Mouse (Mus musculus) hindbrain, embryonic 10.5 days (tissue): ENCODE measurements around the gene Depp1. TPM values are rescaled to one million over a fixed set of nuclear protein-coding genes. Genes with fewer than 3 reads are reported as not detected.
A peak's percentile ranks its signal among the peaks of the same experiment; 100 is the strongest.

ENCODE experiments used
- DNase-seq: peaks from one replicate; pipeline ENCODE4 v3.0.0-alpha.2; 2017; ENCODE audit warnings: low spot score
- H3K27ac ChIP-seq: fragments of 300-500 bp; sonication (generic); 2 replicates; pipeline ENCODE4 v1.5.1; 2016; ENCODE audit warnings: mild to moderate bottlenecking, moderate library complexity
- H3K27me3 ChIP-seq: fragments of 300-500 bp; sonication (generic); 2 replicates; pipeline ENCODE4 v1.6.1; 2016; ENCODE audit warnings: mild to moderate bottlenecking; ENCODE audit not compliant: poor library complexity, insufficient read depth, severe bottlenecking
- H3K36me3 ChIP-seq: fragments of 300-500 bp; sonication (generic); 2 replicates; pipeline ENCODE4 v1.6.1; 2016; ENCODE audit warnings: mild to moderate bottlenecking, moderate library complexity
- H3K4me1 ChIP-seq: fragments of 300-500 bp; sonication (generic); replicated peaks from 2 replicates; pipeline ENCODE4 v1.6.1; 2016; ENCODE audit warnings: mild to moderate bottlenecking
- H3K4me3 ChIP-seq: fragments of 300-500 bp; sonication (generic); 2 replicates; pipeline ENCODE4 v1.5.1; 2016; ENCODE audit warnings: mild to moderate bottlenecking, moderate library complexity
- H3K9me3 ChIP-seq: fragments of 300-500 bp; sonication (generic); 2 replicates; pipeline ENCODE4 v1.6.1; 2016; ENCODE audit warnings: mild to moderate bottlenecking, moderate library complexity
- WGBS: fragments of 180-500 bp; shearing (Covaris S2); methylation state at CpG from one replicate; pipeline ENCODE4 v1.1.7; 2016; 5-methylcytosine and 5-hydroxymethylcytosine counted together
- polyA plus RNA-seq: library from polyadenylated mRNA; unstranded; fragments of >200 nt; fragmentation: Nextera tagmentation; extraction: Ambion mirVana; gene quantifications from 2 replicates; pipeline ENCODE4 v1.2.1, GENCODE M21; 2016

Gene Depp1
- polyA plus RNA-seq, 1 experiment from 2014 or later: 14.7 TPM

DNA sequence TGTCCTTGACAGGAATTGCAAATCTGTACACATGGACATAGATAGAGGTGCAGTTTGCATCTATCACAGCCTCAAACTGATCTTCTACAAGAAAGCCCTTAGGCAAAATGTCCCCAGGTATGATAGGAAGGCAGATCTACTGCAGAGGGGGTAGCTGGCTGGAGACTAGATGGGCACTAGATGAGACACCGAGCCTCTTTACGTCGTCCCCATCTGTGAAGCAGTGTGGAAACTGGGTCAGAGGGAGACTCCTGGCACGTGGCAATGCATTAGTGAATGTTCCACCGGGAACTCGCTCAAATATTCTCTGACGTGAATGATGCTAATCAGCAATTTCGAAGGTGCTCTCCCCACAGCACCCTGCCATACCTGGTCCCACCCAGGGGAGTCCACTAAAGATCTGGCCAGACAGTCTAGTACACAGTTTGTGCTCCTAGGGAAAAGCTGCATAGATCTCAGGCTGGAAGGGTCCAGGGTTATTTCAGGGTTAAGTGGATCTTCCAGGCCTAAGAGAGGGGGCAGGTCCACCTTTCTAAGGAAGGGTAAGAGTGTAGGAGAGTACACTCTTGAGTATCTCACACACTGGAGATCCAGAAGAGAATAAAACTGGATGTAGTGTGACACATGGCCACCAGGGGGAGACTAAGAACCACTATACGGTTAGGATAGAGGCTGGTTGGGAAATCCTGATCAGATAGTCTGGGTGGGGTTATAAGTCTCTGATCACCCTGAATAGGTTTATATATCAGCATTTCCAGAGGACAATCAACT, 3.5 kb downstream of the Depp1 start:
- DNase-seq: peak; percentile 71
- Histone ChIP-seq H3K9me3 (no peaks in the 10 kb centered on the region), H3K36me3 (peaks cover 54% of the 10 kb centered on the region), H3K27ac (0 out of 2 replicates have a peak overlapping the region, but pooled peaks have one; percentile 5), H3K27me3 (no peaks in the 10 kb centered on the region), H3K4me1 (peaks cover 18% of the 10 kb centered on the region), H3K4me3 (no peak overlapping the region)
- WGBS: 66% methylated on average over 9 of the region's 9 CpGs

DNA sequence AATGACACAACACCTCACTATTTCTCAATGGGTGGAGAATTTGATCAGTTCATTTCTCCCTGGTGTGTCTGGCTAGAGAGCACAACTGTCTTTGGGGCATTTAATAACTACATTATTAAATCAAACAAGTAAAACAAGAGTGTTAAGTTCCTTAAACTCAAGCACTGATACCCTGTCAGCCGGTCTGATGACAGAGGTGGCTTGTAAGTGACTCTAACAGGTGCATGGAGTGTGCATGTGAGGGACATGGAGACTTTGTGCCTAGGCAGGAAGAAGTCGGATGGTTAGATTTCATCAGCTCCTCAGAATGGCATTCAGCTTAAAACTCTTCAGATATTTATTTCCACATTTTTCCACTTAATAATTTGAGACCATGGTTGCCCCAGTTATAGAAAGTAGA, 13.0 kb downstream of the Depp1 start:
- no peak overlapping the region for H3K4me3 ChIP-seq

DNA sequence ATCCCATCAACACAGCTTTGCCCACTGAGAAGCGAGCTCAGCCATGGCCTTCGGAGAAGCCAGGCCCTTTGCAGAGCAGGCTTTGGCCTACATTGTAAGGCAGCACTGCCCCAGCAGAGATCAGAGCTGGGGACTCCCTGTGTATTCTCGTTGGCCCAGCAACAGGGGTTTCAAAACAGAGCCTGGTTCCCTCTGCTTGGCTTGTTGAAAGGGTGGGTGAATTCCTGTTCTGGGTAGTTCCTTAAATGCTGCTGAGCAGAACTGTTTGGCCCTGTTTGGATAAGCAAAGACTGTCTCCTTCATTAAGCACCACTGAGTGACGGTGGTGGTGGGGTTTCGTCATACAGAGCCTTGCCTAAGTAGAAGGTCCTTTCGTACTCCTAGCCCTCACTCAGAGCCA, 13.6 kb downstream of the Depp1 start:
- H3K27me3 ChIP-seq: no peaks in the 10 kb centered on the region
- 75% methylated on average over 6 of the region's 6 CpGs for WGBS
- peaks cover 17% of the 10 kb centered on the region for H3K36me3 ChIP-seq
- peak overlapping the region; percentile 65 for H3K27ac ChIP-seq
- DNase-seq: no peak
- H3K9me3 ChIP-seq: no peaks in the 10 kb centered on the region
- peaks cover 54% of the 10 kb centered on the region for H3K4me1 ChIP-seq
- no peak overlapping the region for H3K4me3 ChIP-seq

More for the DNA sequence above, 13.0 kb downstream of the Depp1 start:
- Histone ChIP-seq H3K4me1 (peaks cover 47% of the 10 kb centered on the region), H3K27ac (no peak overlapping the region), H3K9me3 (no peaks in the 10 kb centered on the region), H3K27me3 (no peaks in the 10 kb centered on the region), H3K36me3 (peaks cover 19% of the 10 kb centered on the region)
- 89% methylated on average over 2 of the region's 2 CpGs for WGBS
- no peak for DNase-seq

DNA sequence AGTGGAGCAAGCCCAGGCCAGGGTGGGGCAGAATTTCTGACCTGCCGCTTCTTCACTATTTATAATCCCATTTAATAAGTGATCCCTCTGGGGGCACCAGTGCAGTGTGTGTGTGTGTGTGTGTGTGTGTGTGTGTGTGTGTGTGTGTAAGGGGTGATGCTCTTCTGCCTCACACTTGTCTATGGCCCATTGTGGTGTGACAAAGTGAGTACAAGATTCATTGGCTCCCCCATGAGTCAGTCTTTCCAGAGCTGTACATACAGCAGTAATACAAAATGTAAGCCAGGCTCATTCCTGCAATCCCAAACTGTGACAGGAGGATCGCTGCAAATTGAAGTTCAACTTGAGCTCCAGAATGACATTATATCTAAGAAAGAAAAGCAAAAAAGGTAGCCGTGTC, 14.4 kb downstream of the Depp1 start:
- WGBS: 83% methylated on average over 3 of the region's 3 CpGs
- no peaks in the 10 kb centered on the region for H3K27me3 ChIP-seq
- no peak for DNase-seq
- peaks cover 9% of the 10 kb centered on the region for H3K36me3 ChIP-seq
- H3K9me3 ChIP-seq: no peaks in the 10 kb centered on the region
- no peak overlapping the region for H3K4me3 ChIP-seq
- H3K27ac ChIP-seq: peak overlapping the region; percentile 65
- H3K4me1 ChIP-seq: peaks cover 62% of the 10 kb centered on the region

DNA sequence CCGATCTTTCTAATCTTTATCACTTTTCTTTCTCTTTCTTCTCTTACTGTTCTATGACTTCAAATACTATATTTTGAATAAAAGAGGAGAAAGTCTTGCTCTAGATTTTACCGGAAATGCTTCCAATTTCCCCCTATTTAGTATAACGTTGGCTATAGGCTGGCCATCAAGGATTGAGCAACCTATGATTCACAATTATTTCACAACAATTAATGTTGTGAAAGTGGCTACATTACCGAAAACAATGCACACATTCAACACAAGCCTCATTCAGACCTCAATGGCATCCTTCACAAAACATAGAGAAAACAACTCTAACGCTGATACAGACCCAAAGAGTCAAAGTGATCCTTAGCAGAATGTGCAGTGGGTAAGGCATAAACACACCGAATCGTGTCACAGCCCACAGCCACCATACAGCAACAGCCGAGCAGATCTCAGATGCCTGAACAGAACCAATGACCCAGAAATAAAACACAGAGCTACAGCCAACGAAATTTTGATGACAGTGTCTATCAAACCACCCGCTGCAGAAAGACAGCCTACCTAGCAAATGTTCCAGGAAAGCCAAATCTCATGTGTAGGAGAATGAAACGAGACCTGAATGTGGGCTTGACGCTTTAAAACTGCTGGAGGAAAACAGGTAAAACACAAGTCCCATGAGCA, 15.8 kb downstream of the Depp1 start:
- WGBS: 69% methylated on average over 12 of the region's 12 CpGs
- no peak overlapping the region for H3K4me3 ChIP-seq
- H3K4me1 ChIP-seq: peaks cover 75% of the 10 kb centered on the region
- 0 out of 2 replicates have a peak, but pooled peaks cover 2% of the 10 kb centered on the region for H3K27me3 ChIP-seq
- H3K36me3 ChIP-seq: no peaks in the 10 kb centered on the region
- H3K9me3 ChIP-seq: no peaks in the 10 kb centered on the region
- H3K27ac ChIP-seq: peak overlapping the region; percentile 89
- no peak for DNase-seq

DNA sequence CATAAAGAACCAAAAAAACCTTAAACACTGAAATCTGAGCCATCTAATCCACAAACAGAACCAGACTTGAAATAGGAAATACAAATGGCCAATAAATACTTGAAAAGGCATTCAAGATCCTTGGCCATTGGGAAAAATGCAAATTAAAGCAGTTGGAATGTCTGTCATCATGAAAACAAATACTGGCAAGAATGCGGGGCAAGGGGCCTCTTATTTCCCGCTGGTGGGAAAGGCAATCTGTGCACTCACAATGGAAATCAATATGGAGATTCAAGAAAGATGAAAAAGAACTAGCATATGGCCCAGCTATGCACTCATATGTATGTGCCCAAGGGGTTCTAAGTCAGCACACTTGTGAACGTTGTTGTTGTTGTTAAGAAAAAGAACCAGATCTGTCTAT, 16.5 kb downstream of the Depp1 start:
- WGBS: 25% methylated on average over 3 of the region's 3 CpGs
- H3K36me3 ChIP-seq: no peaks in the 10 kb centered on the region
- H3K27me3 ChIP-seq: peaks cover 8% of the 10 kb centered on the region
- peaks cover 82% of the 10 kb centered on the region for H3K4me1 ChIP-seq
- peak overlapping the region; percentile 89 for H3K27ac ChIP-seq
- no peak for DNase-seq
- H3K4me3 ChIP-seq: peak overlapping the region; percentile 11; the same call in 1 of the 2 replicates
- no peaks in the 10 kb centered on the region for H3K9me3 ChIP-seq

DNA sequence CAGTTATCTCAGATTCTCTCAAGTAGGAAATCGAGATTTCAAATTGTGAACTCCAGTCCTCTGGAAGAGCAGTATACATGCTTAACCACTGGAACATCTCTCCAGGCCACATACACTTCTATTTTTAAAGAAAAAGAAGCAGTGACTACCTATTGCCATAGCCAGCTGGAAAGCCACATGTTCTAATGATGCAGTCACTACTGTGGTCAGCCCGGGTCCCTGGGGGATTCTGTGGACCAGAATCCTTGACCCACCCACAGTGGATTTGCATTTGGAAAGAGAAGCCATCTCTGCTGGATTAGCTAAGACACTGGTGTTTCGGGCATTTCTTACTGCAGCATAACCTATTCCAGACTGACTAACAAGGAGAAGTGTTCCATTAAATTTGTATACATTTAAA, 17.0 kb downstream of the Depp1 start:
- Histone ChIP-seq H3K36me3 (no peaks in the 10 kb centered on the region), H3K27me3 (peaks cover 13% of the 10 kb centered on the region), H3K27ac (peak overlapping the region; percentile 89), H3K9me3 (no peaks in the 10 kb centered on the region), H3K4me3 (peak overlapping the region; percentile 11; the same call in 1 of the 2 replicates), H3K4me1 (peaks cover 87% of the 10 kb centered on the region)
- no peak for DNase-seq
- 65% methylated on average over 3 of the region's 3 CpGs for WGBS

DNA sequence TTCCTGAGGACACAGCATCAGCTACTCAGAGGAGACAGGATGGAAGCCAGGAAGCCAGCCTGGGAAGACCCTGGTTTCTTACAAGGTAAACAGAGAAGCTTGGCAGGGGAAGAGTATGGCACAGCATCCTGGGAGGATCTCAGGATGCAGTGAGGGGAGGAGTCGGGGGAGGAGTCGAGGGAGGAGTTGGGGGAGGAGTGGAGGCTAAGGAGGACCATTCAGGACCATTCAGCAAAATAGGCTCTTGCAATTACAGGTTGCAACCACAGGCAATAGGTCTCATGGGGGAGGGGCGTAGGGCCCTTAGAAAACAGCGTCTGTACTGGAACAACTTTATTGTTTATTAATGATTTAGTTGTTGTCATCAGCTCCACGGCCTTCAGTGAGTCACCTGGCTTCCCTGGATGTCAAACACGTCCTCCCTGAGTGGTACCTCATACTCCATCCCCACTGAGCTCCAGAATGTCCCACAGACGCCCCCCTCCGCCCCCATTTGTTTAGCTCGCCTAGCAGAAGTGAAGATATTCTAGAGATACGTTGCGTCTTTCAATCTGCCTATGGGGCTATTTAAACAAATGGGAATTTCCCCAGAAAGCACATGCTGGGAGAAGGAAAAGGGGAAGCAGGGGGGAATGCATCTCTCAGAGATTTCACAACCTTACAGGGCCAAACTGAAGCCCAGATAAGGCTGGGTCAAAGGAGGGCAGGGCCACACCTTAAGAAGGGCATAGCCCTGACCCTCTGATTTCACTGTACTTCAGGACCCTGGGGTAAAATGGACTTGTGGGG, 18.5 kb downstream of the Depp1 start:
- Histone ChIP-seq H3K4me3 (no peak overlapping the region), H3K27me3 (peaks cover 22% of the 10 kb centered on the region), H3K27ac (peak overlapping the region; percentile 89), H3K4me1 (peaks cover 99% of the 10 kb centered on the region), H3K9me3 (no peaks in the 10 kb centered on the region), H3K36me3 (no peaks in the 10 kb centered on the region)
- 40% methylated on average over 11 of the region's 11 CpGs for WGBS
- no peak for DNase-seq

DNA sequence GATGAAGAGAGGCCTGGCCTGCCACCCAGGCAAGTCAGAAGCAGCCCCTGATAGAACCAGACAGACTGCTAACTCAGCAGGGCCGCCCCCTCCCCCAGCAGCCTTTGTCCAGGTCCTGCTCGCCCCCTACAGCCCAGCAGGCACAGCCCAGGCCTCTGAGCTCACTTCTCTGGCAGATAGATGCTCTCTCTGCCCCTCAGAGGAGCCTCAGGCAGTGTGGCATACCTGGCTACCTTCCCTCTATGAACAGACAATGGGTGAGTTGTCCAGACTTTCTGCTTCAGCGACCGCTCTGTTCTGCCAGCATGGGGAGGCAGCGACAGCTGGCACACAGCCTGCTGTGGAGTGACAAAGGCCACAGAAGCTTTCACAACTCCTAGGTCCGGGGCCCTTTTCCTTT, 19.7 kb downstream of the Depp1 start:
- peak; percentile 63 for DNase-seq
- peaks cover 26% of the 10 kb centered on the region for H3K27me3 ChIP-seq
- no peaks in the 10 kb centered on the region for H3K9me3 ChIP-seq
- peak overlapping the region; percentile 69 for H3K4me3 ChIP-seq
- peaks cover 99% of the 10 kb centered on the region for H3K4me1 ChIP-seq
- 15% methylated on average over 6 of the region's 6 CpGs for WGBS
- peak overlapping the region; percentile 89 for H3K27ac ChIP-seq
- H3K36me3 ChIP-seq: no peaks in the 10 kb centered on the region

DNA sequence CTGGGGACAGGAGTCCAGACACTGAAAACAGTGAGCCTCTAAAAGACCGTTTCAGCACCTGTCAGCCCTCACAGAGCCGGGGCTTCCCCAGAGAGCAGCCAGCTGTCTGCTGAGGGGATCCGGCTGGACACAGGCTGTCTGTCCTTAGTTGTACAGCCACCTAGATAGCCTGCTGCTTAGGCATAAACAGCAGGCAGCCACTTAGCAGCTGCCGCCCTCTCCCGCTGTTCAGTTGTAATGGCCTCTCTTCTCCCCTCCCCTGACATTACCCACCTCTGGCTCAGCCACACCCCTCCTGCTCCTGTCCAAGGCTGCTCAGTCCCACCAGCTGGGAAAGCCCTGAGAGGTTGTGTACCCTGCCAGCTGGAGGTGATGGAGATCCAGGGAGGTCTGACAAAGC, 20.6 kb downstream of the Depp1 start:
- H3K27me3 ChIP-seq: peaks cover 34% of the 10 kb centered on the region
- H3K4me1 ChIP-seq: peaks cover 92% of the 10 kb centered on the region
- peak overlapping the region; percentile 89 for H3K27ac ChIP-seq
- H3K9me3 ChIP-seq: no peaks in the 10 kb centered on the region
- H3K36me3 ChIP-seq: no peaks in the 10 kb centered on the region
- H3K4me3 ChIP-seq: peak overlapping the region; percentile 69
- peak; percentile 71 for DNase-seq
- WGBS: 6% methylated on average over 5 of the region's 5 CpGs

DNA sequence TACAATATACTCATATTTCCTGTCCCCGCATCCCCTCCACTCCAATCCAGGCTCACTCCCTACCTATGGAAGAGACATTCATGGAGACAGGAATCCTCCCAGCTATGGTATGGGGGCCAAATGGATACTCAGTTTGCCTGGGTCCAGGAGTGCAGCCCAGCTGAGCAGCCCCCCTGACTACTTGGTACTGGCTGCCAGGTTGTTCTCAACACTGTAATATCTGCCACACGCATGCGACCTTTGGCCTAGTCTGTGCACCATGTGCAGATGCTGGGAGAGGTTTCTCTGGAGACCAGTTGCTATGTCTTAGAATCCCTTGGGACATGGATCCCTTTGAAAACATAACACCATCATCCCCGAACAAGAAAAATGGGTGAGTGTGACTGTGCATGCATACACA, 21.4 kb downstream of the Depp1 start:
- no peak for DNase-seq
- Histone ChIP-seq H3K27me3 (peaks cover 34% of the 10 kb centered on the region), H3K9me3 (no peaks in the 10 kb centered on the region), H3K4me3 (peak overlapping the region; percentile 69), H3K36me3 (no peaks in the 10 kb centered on the region), H3K27ac (peak overlapping the region; percentile 89), H3K4me1 (peaks cover 89% of the 10 kb centered on the region)
- 67% methylated on average over 4 of the region's 4 CpGs for WGBS

DNA sequence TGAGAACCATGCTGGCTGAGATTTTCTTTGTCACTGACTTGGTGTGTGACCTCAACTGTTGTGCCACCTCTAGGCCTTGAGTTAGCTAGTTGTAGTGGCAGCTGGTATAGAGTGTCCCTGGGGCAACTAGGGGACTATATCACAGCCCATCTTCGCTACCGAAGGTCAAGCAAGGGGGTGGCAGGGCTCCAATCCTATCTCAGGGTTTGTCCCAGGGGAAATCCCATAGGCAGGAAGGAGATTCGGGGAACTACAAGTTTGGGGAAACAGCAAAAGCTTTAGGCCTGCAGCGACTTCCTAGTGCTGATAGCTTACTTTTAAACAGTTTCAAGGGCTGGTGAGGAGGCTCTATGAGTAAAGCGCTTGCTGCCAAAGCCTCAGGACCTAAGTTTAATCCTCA, 21.9 kb downstream of the Depp1 start:
- H3K4me1 ChIP-seq: peaks cover 88% of the 10 kb centered on the region
- H3K27me3 ChIP-seq: peaks cover 34% of the 10 kb centered on the region
- H3K9me3 ChIP-seq: no peaks in the 10 kb centered on the region
- H3K4me3 ChIP-seq: peak overlapping the region; percentile 69
- WGBS: 55% methylated on average over 5 of the region's 5 CpGs
- H3K36me3 ChIP-seq: no peaks in the 10 kb centered on the region
- DNase-seq: no peak
- peak overlapping the region; percentile 89 for H3K27ac ChIP-seq
